Mouse (Mus musculus) adipocyte (in vitro differentiated cells): ENCODE measurements at regions not wholly inside any gene's neighbourhood (a gene's known extent, or its start where the extent isn't known, plus 50 kb on each side); places are given as distances from the start of the nearest gene placed in this dataset.
"Not testable (repeated sequence)": the region's sequence is repeated elsewhere in the genome, so short reads cannot be mapped to it uniquely, and the experiment has no call there.

Source experiments
- DNase-seq: peaks from one replicate; pipeline ENCODE4 v3.0.0-alpha.2; 2016; ENCODE audit warnings: low spot score

DNA sequence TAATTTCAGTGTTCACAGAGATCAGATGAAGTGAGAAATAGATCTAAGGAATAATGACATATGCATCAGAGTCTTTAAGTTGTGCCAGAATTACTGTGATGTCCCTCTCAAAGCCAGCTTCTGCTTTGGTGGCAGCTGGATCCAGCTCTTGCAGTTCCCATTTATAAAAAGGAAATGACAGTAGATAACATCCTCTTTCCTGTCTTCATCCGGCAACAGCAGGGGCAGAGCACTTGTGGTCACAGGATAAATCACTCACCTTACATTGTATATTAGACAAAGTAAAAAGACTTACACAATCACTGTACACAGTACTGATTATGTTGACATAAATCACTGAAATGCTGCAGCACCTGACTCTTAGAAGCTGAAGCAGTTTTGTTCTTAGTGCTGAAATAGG lies 1214.2 kb downstream of the Adam6a start:
- DNase-seq, result not testable (repeated sequence)

DNA sequence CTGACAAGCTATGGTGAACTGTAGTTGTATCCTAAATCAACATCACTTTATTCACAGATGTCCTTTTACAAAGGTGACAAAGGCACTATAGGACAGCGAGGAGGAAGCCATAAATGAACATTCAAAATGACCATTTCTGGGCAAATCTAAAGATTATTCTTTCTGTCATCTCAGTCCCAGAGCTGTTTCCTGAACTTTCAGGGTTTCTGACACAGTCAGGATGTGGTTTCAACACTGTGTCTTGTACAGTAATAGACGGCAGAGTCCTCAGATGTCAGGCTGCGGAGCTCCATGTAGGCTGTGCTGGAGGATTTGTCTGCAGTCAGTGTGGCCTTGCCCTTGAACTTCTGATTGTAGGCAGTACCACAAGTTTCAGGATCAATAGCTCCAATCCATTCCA lies 1220.5 kb downstream of the Adam6a start:
- DNase-seq, result not testable (repeated sequence)

DNA sequence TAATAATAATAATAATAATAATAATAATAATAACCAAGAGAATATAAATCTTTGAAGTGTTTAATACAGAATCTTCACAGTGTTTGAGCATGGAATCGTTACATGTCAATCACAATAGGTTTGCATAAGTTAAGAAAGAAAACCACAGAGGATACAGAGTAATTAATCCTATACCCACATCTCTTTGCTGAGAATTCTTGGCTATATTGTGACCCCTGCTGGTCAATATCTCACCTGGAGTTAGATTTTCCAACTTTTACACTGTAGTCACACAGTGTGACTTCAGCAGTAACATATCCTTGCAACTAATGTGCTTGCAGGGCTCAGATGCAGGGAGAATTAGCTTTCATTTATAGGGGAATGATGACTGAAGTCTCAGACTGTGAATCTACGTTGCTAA lies 1231.7 kb downstream of the Adam6a start:
- DNase-seq, result not testable (repeated sequence)

DNA sequence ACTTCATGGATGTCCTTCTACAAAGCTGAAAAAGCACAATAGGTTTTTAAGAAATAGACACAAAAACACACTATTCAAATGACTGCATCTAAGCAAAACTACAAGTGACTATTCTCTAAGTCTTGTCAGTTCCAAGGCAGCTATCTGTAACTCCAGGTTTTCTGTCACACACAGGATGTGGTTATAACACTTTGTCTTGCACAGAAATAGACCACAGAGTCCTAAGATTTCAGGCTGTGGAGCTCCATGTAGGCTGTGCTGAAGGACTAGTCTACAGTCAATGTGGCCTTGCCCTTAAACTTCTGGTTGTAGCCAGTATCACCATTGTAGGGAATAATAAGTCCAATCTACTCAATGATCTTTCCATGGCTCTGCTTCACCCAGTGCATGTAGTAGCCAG lies 1243.1 kb upstream of the Zfp386 start:
- no peak for DNase-seq

DNA sequence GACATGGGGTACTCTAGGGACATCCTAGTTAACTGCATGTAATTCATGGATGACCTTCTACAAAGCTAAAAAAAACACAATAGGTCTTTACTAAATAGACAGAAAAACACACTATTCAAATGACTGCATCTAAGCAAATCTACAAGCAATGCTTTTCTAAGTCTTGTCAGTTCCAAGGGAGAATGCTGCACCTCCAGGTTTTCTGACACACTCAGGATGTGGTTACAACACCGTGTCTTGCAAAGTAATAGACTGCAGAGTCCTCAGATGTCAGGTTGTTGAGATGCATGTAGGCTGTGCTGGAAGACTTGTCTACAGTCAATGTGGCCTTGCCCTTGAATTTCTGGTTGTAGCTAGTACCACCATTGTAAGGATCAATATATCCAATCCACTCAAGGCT lies 1238.3 kb upstream of the Zfp386 start:
- DNase-seq, result no peak

- DNase-seq, result not testable (repeated sequence)
Observed at GRCm38 (mm10) chr12:114816858-114817257, 1230.7 kb upstream of the Zfp386 start.

DNA sequence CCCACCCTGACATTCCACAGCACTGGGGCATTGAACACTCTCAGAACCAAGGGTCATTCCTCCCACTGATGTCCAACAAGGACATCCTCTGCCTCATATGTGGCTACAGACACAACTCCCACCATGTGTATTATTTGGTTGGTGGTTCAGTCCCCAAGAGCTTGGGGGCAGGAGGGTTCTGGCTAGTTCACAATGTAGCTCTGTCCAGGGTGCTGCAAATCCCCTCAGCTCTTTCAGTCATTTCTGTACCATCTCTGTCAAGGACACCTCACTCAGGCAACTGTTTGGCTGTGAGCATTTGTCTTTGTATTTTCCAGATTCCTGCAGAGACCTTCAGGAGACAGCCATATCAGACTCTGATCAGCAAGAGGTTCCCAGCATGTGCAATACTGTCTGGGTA lies 1214.6 kb upstream of the Zfp386 start:
- DNase-seq, result peak; percentile 2
